9 mouse cellular contexts compared by ENCODE assay signal in genomic region chr7:66342323-66342722, GRCm38 (mm10). TPM values are rescaled to one million over a fixed set of nuclear protein-coding genes. Genes with fewer than 3 reads are reported as not detected.
A peak's percentile ranks its signal among the peaks of the same experiment; 100 is the strongest.
DNase-seq lines count a peak whose midpoint lies in the region; ATAC-seq and TF ChIP-seq lines count a peak whose summit lies in the region.
"Had no signal": no experiment of that assay in that cellular context is flagged by ENCODE, and none has a peak within 500 bp of the region (broad histone marks: within the 10 kb centered on the region; RNA-seq: fewer than 3 reads in every experiment).

No protein-coding gene starts in this region.

- H3K27me3 ChIP-seq in forebrain, embryonic 10.5 days (ENCODE audit: poor library complexity, severe bottlenecking), result no peaks in the 10 kb centered on the region
- H3K27me3 ChIP-seq in forebrain, embryonic 12.5 days, result no peaks in the 10 kb centered on the region
- no peaks in the 10 kb centered on the region for H3K27me3 ChIP-seq in hindbrain, postnatal 0 days (ENCODE audit: insufficient read depth, low read length)
- no peaks in the 10 kb centered on the region for H3K27me3 ChIP-seq in liver, embryonic 15.5 days
- H3K27me3 ChIP-seq: heart, embryonic 15.5 days had no signal

- peaks cover 19% of the 10 kb centered on the region for H3K4me1 ChIP-seq in forebrain, embryonic 10.5 days
- peaks cover 6% of the 10 kb centered on the region; the same call in 1 of the 2 replicates for H3K4me1 ChIP-seq in forebrain, embryonic 12.5 days
- H3K4me1 ChIP-seq in hindbrain, postnatal 0 days (ENCODE audit: insufficient read depth, low read length), result no peaks in the 10 kb centered on the region
- peaks cover 9% of the 10 kb centered on the region; the same call in 1 of the 2 replicates for H3K4me1 ChIP-seq in liver, embryonic 15.5 days (replicated peaks)

- DNase-seq in forebrain, embryonic 10.5 days (ENCODE audit: extremely low spot score, low spot score), result peak; percentile 46
- peak; percentile 5 for DNase-seq in right cerebral cortex, adult 18-20 months
- no peak for DNase-seq in right cerebral cortex, postnatal 25 days
- peak; percentile 30 to 62 for DNase-seq in cerebellum, postnatal 14 days
- DNase-seq in hindbrain, postnatal 0 days (ENCODE audit: low spot score), result peak; percentile 65
- DNase-seq in skeletal muscle tissue, adult 2 months (ENCODE audit: low read depth, low spot score), result peak; percentile 60

- no peaks in the 10 kb centered on the region for H3K36me3 ChIP-seq in forebrain, embryonic 10.5 days (replicated peaks)
- no peaks in the 10 kb centered on the region for H3K36me3 ChIP-seq in forebrain, embryonic 12.5 days (replicated peaks)
- no peaks in the 10 kb centered on the region for H3K36me3 ChIP-seq in hindbrain, postnatal 0 days (ENCODE audit: insufficient read depth, low read length)
- no peaks in the 10 kb centered on the region for H3K36me3 ChIP-seq in liver, embryonic 15.5 days (replicated peaks)
- H3K36me3 ChIP-seq: heart, embryonic 15.5 days had no signal

- H3K9ac ChIP-seq in forebrain, embryonic 12.5 days, result no peak overlapping the region
- no peak overlapping the region for H3K9ac ChIP-seq in hindbrain, postnatal 0 days (replicated peaks; ENCODE audit: low read length)
- no peak overlapping the region for H3K9ac ChIP-seq in liver, embryonic 15.5 days
- H3K9ac ChIP-seq: heart, embryonic 15.5 days had no signal

- no peak overlapping the region for H3K27ac ChIP-seq in forebrain, embryonic 10.5 days
- H3K27ac ChIP-seq in forebrain, embryonic 12.5 days, result no peak overlapping the region
- H3K27ac ChIP-seq in hindbrain, postnatal 0 days, result no peak overlapping the region
- H3K27ac ChIP-seq in liver, embryonic 15.5 days (replicated peaks), result no peak overlapping the region
- H3K27ac ChIP-seq: heart, embryonic 15.5 days had no signal

- no peaks in the 10 kb centered on the region for H3K9me3 ChIP-seq in forebrain, embryonic 10.5 days
- H3K9me3 ChIP-seq in forebrain, embryonic 12.5 days, result no peaks in the 10 kb centered on the region
- no peaks in the 10 kb centered on the region for H3K9me3 ChIP-seq in hindbrain, postnatal 0 days (ENCODE audit: low read length)
- H3K9me3 ChIP-seq in liver, embryonic 15.5 days (replicated peaks), result no peaks in the 10 kb centered on the region
- H3K9me3 ChIP-seq: heart, embryonic 15.5 days had no signal

- H3K4me3 ChIP-seq in forebrain, embryonic 10.5 days, result no peak overlapping the region
- H3K4me3 ChIP-seq in forebrain, embryonic 12.5 days (replicated peaks), result no peak overlapping the region
- no peak overlapping the region for H3K4me3 ChIP-seq in hindbrain, postnatal 0 days (ENCODE audit: low read length)
- no peak overlapping the region for H3K4me3 ChIP-seq in liver, embryonic 15.5 days (replicated peaks)
- H3K4me3 ChIP-seq: heart, embryonic 15.5 days had no signal

- peak; percentile 73 for TF ChIP-seq CTCF in hindbrain, postnatal 0 days (IDR thresholded peaks at IDR 0.05; ENCODE audit: low read depth)

- WGBS in forebrain, embryonic 10.5 days, result 40% methylated on average over 4 of the region's 4 CpGs
- WGBS in forebrain, embryonic 12.5 days, result 41% methylated on average over 4 of the region's 4 CpGs
- WGBS in hindbrain, postnatal 0 days, result 37% methylated on average over 4 of the region's 4 CpGs
- 40% methylated on average over 4 of the region's 4 CpGs for WGBS in liver, embryonic 15.5 days (ENCODE audit: insufficient replicate concordance)

- ATAC-seq in forebrain, embryonic 12.5 days (ENCODE audit: low FRiP score), result no peak
- no peak for ATAC-seq in hindbrain, postnatal 0 days
- 0 out of 2 replicates have a peak, but pooled peaks have one; percentile 28 for ATAC-seq in liver, embryonic 15.5 days (ENCODE audit: insufficient read depth)

- no peak overlapping the region for H3K4me2 ChIP-seq in forebrain, embryonic 12.5 days
- H3K4me2 ChIP-seq in hindbrain, postnatal 0 days (ENCODE audit: low read depth, low read length), result no peak overlapping the region
- no peak overlapping the region for H3K4me2 ChIP-seq in liver, embryonic 15.5 days
- H3K4me2 ChIP-seq: heart, embryonic 15.5 days had no signal

RNA-seq across cellular contexts. Expression of gene Gm10974, which starts 23.4 kb away (rescaled TPM):
- polyA plus RNA-seq in forebrain, embryonic 10.5 days (2016; fragmentation: Nextera tagmentation; extraction: Ambion mirVana), result not detected in 2 replicates
- not detected in 2 replicates for polyA plus RNA-seq in forebrain, embryonic 12.5 days (2016; fragmentation: Nextera tagmentation; extraction: Ambion mirVana)
- total RNA-seq in hindbrain, postnatal 0 days (2014; rRNA removed), result not detected in 2 replicates
- not detected in 2 replicates for polyA plus RNA-seq in hindbrain, postnatal 0 days (2015; fragmentation: Nextera tagmentation; extraction: Ambion mirVana)
- polyA plus RNA-seq in liver, embryonic 15.5 days (2015; fragmentation: Nextera tagmentation; extraction: Ambion mirVana), result not detected in 2 replicates
- polyA plus RNA-seq: heart, embryonic 15.5 days had no signal

RNA-seq across cellular contexts. Expression of gene Lrrk1, which starts 45.8 kb away (rescaled TPM):
- 5.8 TPM in 2 replicates for polyA plus RNA-seq in forebrain, embryonic 10.5 days (2016; fragmentation: Nextera tagmentation; extraction: Ambion mirVana)
- polyA plus RNA-seq in forebrain, embryonic 12.5 days (2016; fragmentation: Nextera tagmentation; extraction: Ambion mirVana), result 2.6 and 3.7 TPM in 2 replicates
- 3.1 and 4.1 TPM in 2 replicates for total RNA-seq in hindbrain, postnatal 0 days (2014; rRNA removed)
- polyA plus RNA-seq in hindbrain, postnatal 0 days (2015; fragmentation: Nextera tagmentation; extraction: Ambion mirVana), result 2.5 and 2.6 TPM in 2 replicates
- polyA plus RNA-seq in liver, embryonic 15.5 days (2015; fragmentation: Nextera tagmentation; extraction: Ambion mirVana), result 4.7 and 5.8 TPM in 2 replicates
